Mouse (Mus musculus): ENCODE measurements around the gene Fads2.
"Not testable (repeated sequence)": the region's sequence is repeated elsewhere in the genome, so short reads cannot be mapped to it uniquely, and the experiment has no call there.

The Fads2 gene

GRCm38 (mm10) chr19:10101341-10102053 lies at the start of gene Fads2:
Gene Fads2 (minus strand): TSS chr19:10101746.
- peak; percentile 98 for DNase-seq (ENCODE audit: low read depth)

- peak; percentile 74 for DNase-seq (ENCODE audit: low read depth)
These were observed 47.6 kb upstream of the Fads2 start for GRCm38 (mm10) chr19:10149189-10149588.

- DNase-seq (ENCODE audit: low read depth) = peak; percentile 43
These were observed 47.0 kb upstream of the Fads2 start for GRCm38 (mm10) chr19:10148555-10148954.

GRCm38 (mm10) chr19:10144464-10144863 lies 42.9 kb upstream of the Fads2 start:
- DNase-seq (ENCODE audit: low read depth) = no peak

- no peak for DNase-seq (ENCODE audit: low read depth)
These were observed 42.1 kb upstream of the Fads2 start for GRCm38 (mm10) chr19:10143667-10144066.

GRCm38 (mm10) chr19:10139736-10140135 lies 38.2 kb upstream of the Fads2 start:
- peak; percentile 82 for DNase-seq (ENCODE audit: low read depth)

- peak; percentile 74 for DNase-seq (ENCODE audit: low read depth)
These were observed 35.9 kb upstream of the Fads2 start for GRCm38 (mm10) chr19:10137423-10137822.

GRCm38 (mm10) chr19:10134692-10135091 lies 33.1 kb upstream of the Fads2 start:
- peak; percentile 82 for DNase-seq (ENCODE audit: low read depth)

- not testable (repeated sequence) for DNase-seq (ENCODE audit: low read depth)
These were observed 28.0 kb upstream of the Fads2 start for GRCm38 (mm10) chr19:10129547-10129946.

- no peak for DNase-seq (ENCODE audit: low read depth)
These were observed 25.1 kb upstream of the Fads2 start for GRCm38 (mm10) chr19:10126479-10127250.

GRCm38 (mm10) chr19:10123892-10124634 lies 22.5 kb upstream of the Fads2 start:
- no peak for DNase-seq (ENCODE audit: low read depth)

- no peak for DNase-seq (ENCODE audit: low read depth)
These were observed 20.6 kb upstream of the Fads2 start for GRCm38 (mm10) chr19:10122021-10122631.

- no peak for DNase-seq (ENCODE audit: low read depth)
These were observed 15.1 kb upstream of the Fads2 start for GRCm38 (mm10) chr19:10116641-10117040.

- no peak for DNase-seq (ENCODE audit: low read depth)
These were observed 14.0 kb upstream of the Fads2 start for GRCm38 (mm10) chr19:10115373-10116158.

- peak; percentile 66 for DNase-seq (ENCODE audit: low read depth)
These were observed 11.4 kb upstream of the Fads2 start for GRCm38 (mm10) chr19:10112956-10113355.

GRCm38 (mm10) chr19:10108666-10109065 lies 7.1 kb upstream of the Fads2 start:
- no peak for DNase-seq (ENCODE audit: low read depth)

- DNase-seq (ENCODE audit: low read depth) = peak; percentile 57
These were observed 6.6 kb upstream of the Fads2 start for GRCm38 (mm10) chr19:10108129-10108528.

GRCm38 (mm10) chr19:10107051-10107611 lies 5.6 kb upstream of the Fads2 start:
- no peak for DNase-seq (ENCODE audit: low read depth)

GRCm38 (mm10) chr19:10106634-10107033 lies 5.1 kb upstream of the Fads2 start:
- DNase-seq (ENCODE audit: low read depth) = no peak

GRCm38 (mm10) chr19:10105034-10105493 lies 3.5 kb upstream of the Fads2 start:
- no peak for DNase-seq (ENCODE audit: low read depth)

GRCm38 (mm10) chr19:10104234-10104633 lies 2.7 kb upstream of the Fads2 start:
- DNase-seq (ENCODE audit: low read depth) = no peak
